Mouse (Mus musculus) lung, postnatal 36 days (tissue): ENCODE results near the gene Zfp292.
A peak's percentile ranks its signal among the peaks of the same experiment; 100 is the strongest.

Experiments used
- DNase-seq: peaks from one replicate; pipeline ENCODE4 v3.0.0; 2022; ENCODE audit warnings: mixed read lengths

Zfp292 gene

GRCm38 (mm10) chr4:34785646-34786045, 97.1 kb downstream of the Zfp292 start:
- DNase-seq, result no peak

DNA sequence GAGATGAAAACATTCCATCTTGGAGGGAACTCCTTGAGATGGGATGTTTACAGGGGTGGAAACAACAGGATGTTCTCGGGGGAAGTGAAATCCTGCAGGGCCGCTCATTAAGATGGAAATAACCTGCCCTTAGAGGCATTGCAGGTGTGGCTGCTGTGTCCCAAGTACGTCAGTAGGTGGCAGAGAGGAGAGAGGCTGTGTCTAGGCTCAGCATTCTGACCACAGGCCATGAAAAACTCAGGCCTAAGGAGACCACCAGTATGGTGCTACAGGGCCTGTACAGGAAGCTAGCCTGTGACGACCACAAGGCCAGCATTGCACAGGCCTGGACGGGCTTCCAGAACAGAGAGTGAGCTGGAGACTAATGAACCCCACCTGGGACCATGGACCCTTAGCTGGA, 97.9 kb downstream of the Zfp292 start:
- peak; percentile 8 for DNase-seq

DNA sequence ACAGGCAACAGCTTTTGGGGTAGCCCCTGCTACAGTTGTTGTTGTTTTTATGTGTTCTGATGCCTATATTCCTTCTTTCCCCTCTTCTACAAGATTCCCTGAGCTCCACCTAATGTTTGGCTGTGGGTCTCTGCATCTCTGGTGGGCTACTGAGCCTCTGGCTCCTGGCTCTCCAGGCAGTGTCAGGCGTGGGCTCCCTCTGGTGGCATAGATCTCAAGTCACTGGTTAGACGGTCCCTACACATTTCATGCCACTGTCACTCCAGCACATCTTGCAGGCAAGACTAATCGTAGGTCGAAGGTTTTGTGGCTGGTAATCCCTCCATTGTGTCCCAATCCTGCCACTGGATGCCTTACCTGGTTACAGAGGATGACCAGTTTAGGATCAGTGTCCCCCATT, 100.0 kb downstream of the Zfp292 start:
- peak; percentile 27 for DNase-seq

GRCm38 (mm10) chr4:34777677-34778527, 104.9 kb downstream of the Zfp292 start, which contains the start of gene Smim8:
Smim8 (minus strand) TSS chr4:34778423.
- DNase-seq, result peak; percentile 94

DNA sequence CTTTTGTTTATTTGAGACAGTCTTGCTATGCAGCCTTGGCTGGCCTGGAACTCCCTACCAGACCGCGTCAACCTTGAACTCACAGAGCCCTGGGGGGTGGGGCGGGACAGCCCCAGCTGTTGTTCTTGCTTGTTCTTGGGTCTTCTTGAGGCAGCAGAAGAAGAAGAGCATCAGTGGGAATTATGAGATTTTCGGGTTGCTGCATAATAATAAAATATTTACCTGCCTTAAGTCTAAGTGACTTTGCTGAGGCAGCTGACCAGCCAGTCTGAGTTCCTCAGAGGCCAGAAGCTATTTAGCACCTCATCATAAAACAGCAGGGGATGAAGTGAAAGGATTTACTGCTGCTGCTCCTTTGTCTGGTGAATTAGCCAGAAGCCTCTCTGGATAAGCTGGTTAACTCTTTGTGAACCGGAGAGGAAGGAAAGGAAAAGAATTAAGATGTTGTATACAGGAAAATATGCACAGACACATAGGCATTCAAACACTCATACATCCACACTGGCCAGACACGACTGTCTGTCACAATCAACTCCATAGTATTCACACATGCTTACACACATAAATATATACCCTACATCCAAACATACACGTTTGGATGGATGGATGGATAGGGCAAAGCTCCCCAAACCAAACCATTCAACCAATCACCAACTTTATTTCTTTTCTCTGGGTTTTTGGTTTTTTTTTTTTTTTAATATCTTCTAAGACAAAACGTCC, 110.9 kb downstream of the Zfp292 start:
- DNase-seq, result no peak

DNA sequence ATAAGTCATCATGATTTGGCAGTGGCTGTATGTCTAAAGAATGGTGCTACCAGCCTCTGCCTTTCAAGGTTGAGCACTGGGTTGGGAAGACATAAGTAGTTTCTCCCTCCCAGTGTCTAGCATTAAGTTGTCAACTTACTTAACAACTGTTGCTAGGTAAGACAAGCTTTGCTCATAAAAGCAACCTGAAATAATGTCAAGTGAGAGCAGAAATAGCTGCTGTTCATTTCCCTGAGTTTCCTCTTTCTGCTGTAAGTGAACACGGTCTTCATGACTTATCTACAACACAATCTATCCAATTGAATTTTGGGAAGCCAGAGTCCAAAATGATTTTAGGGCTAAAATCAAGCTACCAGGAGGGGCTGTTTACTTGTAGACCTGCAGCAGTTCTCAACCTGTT, 126.6 kb downstream of the Zfp292 start, which contains the start of gene Gm136:
Gm136 (minus strand) TSS at position 101 of the 400 bp plus-strand sequence.
- no peak for DNase-seq
